Mouse (Mus musculus): Measurements from ENCODE around the gene Plbd2.
A peak's percentile ranks its signal among the peaks of the same experiment; 100 is the strongest.

The Plbd2 gene

GRCm38 (mm10) chr5:120503144-120503795 is at the start of gene Plbd2:
TSS of gene Plbd2 (minus strand) at chr5:120503625.
- peak; percentile 88 for DNase-seq

DNA sequence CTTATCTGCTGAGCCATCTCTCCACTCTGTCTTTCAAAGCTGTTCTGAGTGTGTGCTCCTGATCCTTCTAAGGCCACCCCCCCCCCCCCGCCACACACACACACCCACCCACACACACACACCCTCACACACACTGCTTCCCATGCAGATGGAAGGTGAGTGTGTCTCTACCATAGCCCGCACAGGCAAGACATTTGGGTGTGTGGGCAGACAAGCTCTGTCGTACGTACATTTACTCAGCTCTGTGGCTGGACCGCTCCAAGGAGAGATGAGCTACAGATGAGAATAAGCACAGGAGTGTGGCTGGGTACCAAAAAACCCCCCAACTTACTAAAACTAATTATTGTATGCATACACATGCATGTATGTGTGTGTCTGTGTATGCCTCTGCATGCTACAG is 47.2 kb upstream of the Plbd2 start:
- DNase-seq: no peak

DNA sequence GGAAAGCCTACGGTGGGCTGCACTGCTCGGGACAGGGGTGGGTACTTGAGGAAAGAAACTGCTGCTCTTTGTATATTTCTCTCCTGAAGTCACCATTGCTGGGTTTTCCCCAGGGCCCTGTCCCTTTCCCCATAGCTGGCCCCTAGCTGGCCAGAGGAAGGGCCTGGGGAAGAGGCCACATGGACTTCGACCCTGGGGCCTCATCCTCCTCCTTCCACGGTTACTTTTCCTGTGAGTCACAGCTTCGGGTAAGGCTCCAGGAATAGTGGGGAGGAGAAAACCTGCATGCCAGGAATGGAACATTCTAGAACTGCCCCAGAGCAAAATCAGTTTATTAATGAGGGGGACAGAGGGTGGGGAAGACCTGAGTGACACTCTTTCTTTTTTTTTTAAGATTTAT is 46.7 kb upstream of the Plbd2 start:
- DNase-seq: no peak

DNA sequence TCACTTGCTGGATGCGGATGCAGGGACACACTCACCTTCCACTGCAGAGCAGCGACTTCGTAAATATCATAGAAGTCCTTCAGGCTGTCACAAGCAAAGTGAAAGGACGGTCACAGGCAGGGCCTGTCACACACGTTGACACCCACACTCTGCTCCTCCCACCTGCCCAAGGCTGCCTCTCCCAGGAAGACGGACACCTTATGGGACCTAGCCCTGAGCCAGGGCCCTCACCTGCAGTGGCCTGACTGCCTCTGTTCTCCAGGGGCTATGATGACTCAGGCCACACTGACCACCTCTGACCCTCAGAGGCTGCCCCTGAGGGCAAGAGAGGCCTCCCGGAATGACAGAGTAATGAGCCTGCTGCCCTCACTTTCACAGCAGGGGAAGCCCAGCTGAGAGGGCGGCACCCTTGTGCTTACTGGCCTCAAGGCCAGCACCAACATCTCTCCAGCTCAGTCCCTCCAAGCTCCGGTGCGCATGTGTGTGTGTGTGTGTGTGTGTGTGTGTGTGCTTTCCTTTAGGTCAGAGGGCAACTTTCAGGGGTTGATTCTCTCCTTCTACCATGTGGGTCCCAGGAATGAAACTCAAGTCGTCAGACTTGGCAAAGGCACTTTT is 44.9 kb upstream of the Plbd2 start:
- DNase-seq: no peak

DNA sequence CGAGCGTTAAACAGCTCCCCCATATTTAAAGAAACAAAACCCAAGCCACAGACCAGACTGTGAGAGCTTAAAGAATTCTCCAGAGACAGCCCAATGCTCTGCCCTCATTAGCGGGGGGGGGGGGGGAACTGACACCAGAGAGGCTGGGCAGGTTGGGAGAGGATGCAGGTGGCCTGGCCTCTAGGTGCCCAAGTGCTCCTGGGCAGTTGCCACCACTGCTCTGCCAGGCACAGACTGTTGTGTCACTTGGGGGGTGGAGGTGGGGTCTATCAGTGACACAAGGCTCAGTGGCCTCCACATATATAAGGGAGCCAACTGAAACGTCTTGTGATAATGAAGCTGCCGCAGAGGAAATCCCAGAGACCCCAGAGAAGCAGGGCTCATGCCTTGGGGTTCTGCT is 33.2 kb upstream of the Plbd2 start:
- DNase-seq: no peak

- DNase-seq: no peak
Measured at GRCm38 (mm10) chr5:120536046-120536445, 32.6 kb upstream of the Plbd2 start.

GRCm38 (mm10) chr5:120534686-120535075 is 31.3 kb upstream of the Plbd2 start:
- DNase-seq: no peak

DNA sequence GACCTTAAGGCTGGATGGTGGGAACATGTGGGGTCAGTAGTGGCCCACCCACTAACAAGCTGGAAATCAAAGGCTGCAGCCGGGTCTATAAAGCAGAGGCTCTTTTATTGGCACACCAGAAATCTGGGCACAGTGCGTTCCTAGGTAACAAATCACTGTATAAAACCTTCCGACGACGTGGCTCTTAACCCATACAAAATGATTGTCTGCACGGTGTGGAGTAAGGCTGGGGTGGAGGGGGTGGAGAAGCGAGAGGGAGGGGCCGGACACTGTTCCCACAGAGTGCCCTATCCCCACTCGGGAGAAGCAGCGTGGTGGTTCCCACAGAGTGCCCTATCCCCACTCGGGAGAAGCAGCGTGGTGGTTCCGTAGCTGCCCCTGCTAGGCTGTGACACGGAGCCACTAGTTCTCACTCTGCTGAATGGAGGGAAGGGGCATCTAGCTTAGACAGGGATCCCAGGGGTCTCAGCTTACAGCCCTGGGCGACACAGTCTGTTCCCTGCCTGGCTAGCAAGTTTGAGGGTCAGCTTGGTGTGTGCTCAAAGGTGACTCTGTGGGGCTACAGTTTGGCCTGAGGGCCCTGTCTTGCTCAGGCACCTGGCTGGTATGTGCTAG is 30.8 kb upstream of the Plbd2 start:
- DNase-seq: no peak

GRCm38 (mm10) chr5:120531631-120532030 is 28.2 kb upstream of the Plbd2 start:
- DNase-seq: no peak

GRCm38 (mm10) chr5:120527296-120527964 is 24.0 kb upstream of the Plbd2 start:
- no peak for DNase-seq

DNA sequence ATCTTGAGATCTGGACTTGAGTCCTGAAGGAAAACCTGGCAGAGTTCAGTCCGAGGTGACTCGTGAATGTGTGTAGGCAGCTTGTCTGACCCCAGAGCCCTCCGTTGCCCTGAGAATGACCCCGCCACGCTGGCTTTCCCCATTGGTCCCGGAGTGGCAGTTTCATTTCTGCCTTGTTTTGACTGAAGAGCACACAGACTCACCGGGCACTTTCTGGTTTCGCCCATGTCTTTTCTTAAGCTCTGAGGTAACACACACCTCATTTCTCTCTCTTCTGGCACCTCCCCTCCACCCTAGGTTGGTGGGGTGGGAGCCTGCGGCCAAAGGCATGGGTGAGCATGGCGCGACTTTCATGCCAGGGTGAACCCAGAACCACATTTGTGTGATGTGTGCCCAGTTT is 22.9 kb upstream of the Plbd2 start:
- no peak for DNase-seq

- DNase-seq: no peak
Measured at GRCm38 (mm10) chr5:120525737-120526136, 22.3 kb upstream of the Plbd2 start.

GRCm38 (mm10) chr5:120524736-120525135 is 21.3 kb upstream of the Plbd2 start:
- no peak for DNase-seq

GRCm38 (mm10) chr5:120522649-120523048 is 19.2 kb upstream of the Plbd2 start:
- peak; percentile 79 for DNase-seq

- DNase-seq: no peak
Measured at GRCm38 (mm10) chr5:120517552-120517951, 14.1 kb upstream of the Plbd2 start.

DNA sequence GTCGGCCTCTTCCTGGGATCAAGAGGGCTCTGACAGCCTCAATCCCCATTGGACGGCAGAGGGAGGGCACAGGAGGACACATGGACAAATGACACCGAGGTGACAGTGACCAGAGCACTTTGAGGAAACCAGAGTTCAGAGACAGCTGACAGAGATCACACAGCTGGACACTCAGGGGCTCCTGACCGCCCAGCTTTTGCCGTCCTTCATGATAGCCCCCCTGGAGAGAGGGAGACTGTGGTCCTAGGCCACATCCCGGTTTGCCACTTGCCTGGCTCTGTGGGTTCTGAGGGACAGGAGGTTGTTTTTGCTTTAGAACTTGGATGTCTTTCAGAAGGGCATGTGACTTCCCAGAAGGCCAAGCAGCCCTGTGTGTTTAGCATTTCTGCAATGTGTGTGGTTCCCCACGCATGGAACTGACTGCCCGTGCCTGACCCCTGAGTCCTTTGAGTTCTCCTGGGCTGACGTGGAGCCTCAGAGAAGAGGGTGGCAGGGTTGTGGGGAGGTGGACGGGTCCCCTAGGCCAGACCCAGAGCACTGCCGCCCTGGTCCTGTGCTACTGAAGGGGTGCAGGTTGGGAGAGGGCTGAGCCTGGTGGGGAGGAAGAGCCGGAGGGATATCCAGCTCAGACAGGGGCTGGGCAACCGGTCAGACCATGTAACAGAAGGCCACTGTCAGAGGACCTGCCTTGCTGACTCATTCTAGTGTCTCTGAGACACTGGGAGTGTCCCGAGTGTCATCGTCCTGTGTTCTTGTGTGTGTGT is 13.0 kb upstream of the Plbd2 start:
- no peak for DNase-seq

GRCm38 (mm10) chr5:120515451-120515850 is 12.0 kb upstream of the Plbd2 start:
- DNase-seq: no peak

DNA sequence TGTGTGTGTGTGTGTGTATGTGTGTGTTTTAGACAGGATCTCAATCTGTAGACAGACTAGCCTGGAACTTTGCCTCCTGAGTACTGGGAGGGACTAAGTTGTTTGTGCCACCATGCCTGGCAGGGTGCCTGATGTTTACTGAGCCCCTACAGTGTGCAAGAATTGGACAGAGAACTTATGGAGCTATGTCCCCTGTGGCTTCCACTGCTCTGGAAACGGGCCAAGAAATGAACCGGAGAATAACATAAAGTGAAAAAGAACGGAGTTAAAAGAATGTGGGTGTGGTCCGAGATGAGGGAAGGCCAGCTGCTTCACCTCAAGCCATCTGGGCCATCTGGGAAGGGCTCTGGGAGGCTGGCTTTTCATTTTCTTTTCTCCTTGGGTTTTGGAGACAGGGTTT is 11.3 kb upstream of the Plbd2 start:
- DNase-seq: no peak

GRCm38 (mm10) chr5:120514031-120514677 is 10.7 kb upstream of the Plbd2 start:
- DNase-seq: no peak

DNA sequence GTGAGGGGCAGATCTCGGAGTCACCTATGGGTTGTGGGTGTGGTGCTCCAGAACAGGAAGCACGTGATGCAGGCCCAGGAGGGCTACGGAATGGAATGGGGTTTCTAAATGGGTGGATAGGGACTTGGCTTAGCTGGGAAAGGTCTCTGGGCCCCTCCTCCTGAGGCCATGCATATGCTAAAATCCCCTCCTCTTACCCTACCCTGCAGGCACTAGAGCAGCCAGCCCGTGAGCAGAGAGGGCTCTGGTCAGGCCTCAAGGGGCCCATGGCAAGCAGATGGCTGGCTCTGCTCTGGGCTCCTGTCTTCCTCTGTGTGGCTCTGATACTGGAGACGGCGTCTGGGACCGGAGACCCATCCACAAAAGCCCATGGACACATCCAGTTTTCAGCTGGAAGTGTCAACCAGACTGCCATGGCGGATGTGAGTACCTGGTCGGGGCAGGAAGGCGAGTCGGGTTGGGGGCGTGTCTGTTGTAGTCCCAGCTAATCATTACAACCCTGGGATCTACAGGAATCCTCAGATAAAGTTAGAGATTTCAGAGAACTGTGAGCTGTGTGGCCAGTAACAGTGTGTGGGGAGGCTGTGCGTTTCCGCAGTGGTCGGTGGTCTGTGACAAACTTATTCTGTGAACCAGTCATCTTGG is 9.6 kb upstream of the Plbd2 start:
- no peak for DNase-seq

GRCm38 (mm10) chr5:120511643-120512220 is 8.3 kb upstream of the Plbd2 start:
- DNase-seq: no peak

Measured in thymus, postnatal 4 days (tissue).